Mouse (Mus musculus): ENCODE results near the gene Rmnd1. TPM values are rescaled to one million over a fixed set of nuclear protein-coding genes. Genes with fewer than 3 reads are reported as not detected.

Rmnd1 gene
- polyA plus RNA-seq, 1 experiment, result 77.1 TPM

DNA sequence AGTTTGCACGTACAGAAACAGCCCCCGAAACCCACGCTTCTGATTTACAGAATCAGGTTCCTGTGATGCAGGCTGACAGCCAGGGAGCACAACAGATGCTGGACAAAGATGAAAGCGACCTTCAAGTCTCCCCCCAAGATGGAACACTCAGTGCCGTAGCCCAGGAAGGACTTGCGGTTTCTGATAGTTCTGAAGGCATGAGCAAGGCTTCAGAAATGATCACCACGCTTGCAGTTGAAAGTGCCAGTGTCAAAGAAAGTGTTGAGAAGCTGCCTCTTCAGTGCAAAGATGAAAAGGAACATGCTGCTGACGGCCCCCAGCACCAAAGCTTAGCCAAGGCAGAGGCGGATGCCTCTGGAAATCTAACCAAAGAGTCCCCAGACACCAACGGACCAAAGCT, 74.8 kb downstream of the Rmnd1 start:
- no peak overlapping the region for H3K27ac ChIP-seq (ENCODE audit: insufficient read depth, low read length)
- no peak overlapping the region for H3K4me3 ChIP-seq (ENCODE audit: low read depth, low read length)
- TF ChIP-seq CTCF (IDR thresholded peaks at IDR 0.05; ENCODE audit: low read depth, low read length) (no peak), EP300 (IDR thresholded peaks at IDR 0.05; ENCODE audit: insufficient read depth, low read depth, low read length) (no peak)
- H3K9ac ChIP-seq (ENCODE audit: low read depth, poor library complexity, severe bottlenecking), result no peak overlapping the region
- no peaks in the 10 kb centered on the region for H3K27me3 ChIP-seq (ENCODE audit: control insufficient read depth, insufficient read depth, low read length, poor library complexity, severe bottlenecking)
- H3K4me1 ChIP-seq (ENCODE audit: control insufficient read depth, insufficient read depth, low read length), result no peaks in the 10 kb centered on the region
- peaks cover 69% of the 10 kb centered on the region for H3K36me3 ChIP-seq (ENCODE audit: control insufficient read depth, insufficient read depth, low read length, poor library complexity, severe bottlenecking)
- H3K9me3 ChIP-seq (replicated peaks; ENCODE audit: control insufficient read depth, insufficient read depth, low read length, poor library complexity, severe bottlenecking), result peaks cover 2% of the 10 kb centered on the region

DNA sequence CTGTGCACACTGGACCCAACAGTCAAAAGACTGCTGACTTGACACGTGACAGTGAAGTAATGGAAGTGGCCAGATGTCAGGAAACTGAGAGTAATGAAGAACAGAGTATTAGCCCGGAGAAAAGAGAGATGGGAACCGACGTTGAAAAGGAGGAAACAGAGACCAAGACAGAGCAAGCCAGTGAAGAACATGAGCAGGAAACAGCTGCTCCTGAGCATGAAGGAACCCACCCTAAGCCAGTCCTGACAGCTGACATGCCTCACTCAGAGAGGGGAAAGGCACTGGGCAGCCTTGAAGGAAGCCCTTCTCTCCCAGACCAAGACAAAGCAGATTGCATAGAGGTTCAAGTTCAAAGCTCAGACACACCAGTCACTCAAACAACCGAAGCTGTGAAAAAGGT, 75.5 kb downstream of the Rmnd1 start:
- Histone ChIP-seq H3K27me3 (ENCODE audit: control insufficient read depth, insufficient read depth, low read length, poor library complexity, severe bottlenecking) (no peaks in the 10 kb centered on the region), H3K9me3 (replicated peaks; ENCODE audit: control insufficient read depth, insufficient read depth, low read length, poor library complexity, severe bottlenecking) (no peaks in the 10 kb centered on the region; the same call in 1 of the 2 replicates), H3K4me1 (ENCODE audit: control insufficient read depth, insufficient read depth, low read length) (no peaks in the 10 kb centered on the region), H3K9ac (ENCODE audit: low read depth, poor library complexity, severe bottlenecking) (no peak overlapping the region), H3K4me3 (ENCODE audit: low read depth, low read length) (no peak overlapping the region), H3K36me3 (ENCODE audit: control insufficient read depth, insufficient read depth, low read length, poor library complexity, severe bottlenecking) (peaks cover 72% of the 10 kb centered on the region), H3K27ac (ENCODE audit: insufficient read depth, low read length) (no peak overlapping the region)
- TF ChIP-seq EP300 (IDR thresholded peaks at IDR 0.05; ENCODE audit: insufficient read depth, low read depth, low read length), result no peak
- no peak for TF ChIP-seq CTCF (IDR thresholded peaks at IDR 0.05; ENCODE audit: low read depth, low read length)
- no peak for TF ChIP-seq POLR2A (IDR thresholded peaks at IDR 0.05; ENCODE audit: insufficient read depth, low read length)

DNA sequence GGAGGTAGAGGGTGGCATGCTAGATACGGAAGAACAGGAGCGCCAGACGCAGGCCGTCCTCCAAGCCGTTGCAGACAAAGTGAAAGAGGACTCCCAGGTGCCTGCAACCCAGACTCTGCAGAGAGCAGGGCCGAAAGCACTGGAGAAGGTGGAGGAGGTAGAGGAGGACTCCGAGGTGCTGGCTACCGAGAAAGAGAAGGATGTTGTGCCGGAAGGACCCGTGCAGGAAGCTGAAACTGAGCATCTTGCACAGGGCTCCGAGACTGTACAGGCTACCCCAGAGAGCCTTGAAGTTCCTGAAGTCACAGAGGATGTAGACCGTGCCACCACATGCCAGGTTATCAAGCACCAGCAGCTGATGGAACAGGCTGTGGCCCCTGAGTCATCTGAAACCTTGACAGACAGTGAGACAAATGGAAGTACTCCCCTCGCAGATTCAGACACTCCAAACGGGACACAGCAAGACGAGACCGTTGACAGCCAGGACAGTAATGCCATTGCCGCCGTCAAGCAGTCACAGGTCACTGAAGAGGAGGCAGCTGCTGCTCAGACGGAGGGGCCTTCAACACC, 76.2 kb downstream of the Rmnd1 start:
- TF ChIP-seq EP300 (IDR thresholded peaks at IDR 0.05; ENCODE audit: insufficient read depth, low read depth, low read length), result no peak
- TF ChIP-seq POLR2A (IDR thresholded peaks at IDR 0.05; ENCODE audit: insufficient read depth, low read length), result no peak
- no peak for TF ChIP-seq CTCF (IDR thresholded peaks at IDR 0.05; ENCODE audit: low read depth, low read length)
- peaks cover 72% of the 10 kb centered on the region for H3K36me3 ChIP-seq (ENCODE audit: control insufficient read depth, insufficient read depth, low read length, poor library complexity, severe bottlenecking)

DNA sequence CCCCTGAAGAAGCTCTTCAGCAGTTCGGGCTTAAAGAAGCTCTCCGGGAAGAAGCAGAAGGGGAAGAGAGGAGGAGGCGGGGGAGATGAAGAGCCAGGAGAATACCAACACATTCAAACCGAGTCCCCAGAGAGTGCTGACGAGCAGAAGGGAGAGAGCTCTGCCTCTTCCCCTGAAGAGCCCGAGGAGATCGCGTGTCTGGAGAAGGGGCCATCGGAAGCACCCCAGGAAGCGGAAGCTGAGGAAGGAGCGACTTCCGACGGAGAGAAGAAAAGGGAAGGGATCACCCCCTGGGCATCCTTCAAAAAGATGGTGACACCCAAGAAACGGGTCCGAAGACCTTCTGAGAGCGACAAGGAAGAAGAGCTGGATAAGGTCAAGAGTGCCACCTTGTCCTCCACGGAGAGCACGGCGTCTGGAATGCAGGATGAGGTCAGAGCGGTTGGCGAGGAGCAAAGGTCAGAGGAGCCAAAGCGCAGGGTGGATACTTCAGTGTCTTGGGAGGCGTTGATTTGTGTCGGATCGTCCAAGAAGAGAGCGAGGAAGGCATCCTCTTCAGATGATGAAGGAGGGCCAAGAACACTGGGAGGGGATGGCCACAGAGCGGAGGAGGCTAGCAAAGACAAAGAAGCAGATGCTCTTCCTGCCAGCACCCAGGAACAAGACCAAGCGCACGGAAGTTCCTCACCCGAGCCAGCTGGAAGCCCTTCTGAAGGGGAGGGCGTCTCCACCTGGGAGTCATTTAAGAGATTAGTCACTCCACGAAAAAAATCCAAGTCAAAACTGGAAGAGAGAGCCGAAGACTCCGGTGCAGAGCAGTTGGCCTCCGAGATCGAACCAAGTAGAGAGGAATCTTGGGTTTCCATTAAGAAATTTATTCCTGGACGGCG, 77.6 kb downstream of the Rmnd1 start:
- Histone ChIP-seq H3K4me3 (ENCODE audit: low read depth, low read length) (no peak overlapping the region), H3K27me3 (ENCODE audit: control insufficient read depth, insufficient read depth, low read length, poor library complexity, severe bottlenecking) (no peaks in the 10 kb centered on the region), H3K4me1 (ENCODE audit: control insufficient read depth, insufficient read depth, low read length) (no peaks in the 10 kb centered on the region), H3K9me3 (replicated peaks; ENCODE audit: control insufficient read depth, insufficient read depth, low read length, poor library complexity, severe bottlenecking) (no peaks in the 10 kb centered on the region), H3K36me3 (ENCODE audit: control insufficient read depth, insufficient read depth, low read length, poor library complexity, severe bottlenecking) (peaks cover 69% of the 10 kb centered on the region), H3K27ac (ENCODE audit: insufficient read depth, low read length) (no peak overlapping the region), H3K9ac (ENCODE audit: low read depth, poor library complexity, severe bottlenecking) (no peak overlapping the region)
- TF ChIP-seq POLR2A (IDR thresholded peaks at IDR 0.05; ENCODE audit: insufficient read depth, low read length) (no peak), CTCF (IDR thresholded peaks at IDR 0.05; ENCODE audit: low read depth, low read length) (no peak), EP300 (IDR thresholded peaks at IDR 0.05; ENCODE audit: insufficient read depth, low read depth, low read length) (no peak)

More for the DNA sequence above, 76.2 kb downstream of the Rmnd1 start:
- no peaks in the 10 kb centered on the region for H3K27me3 ChIP-seq (ENCODE audit: control insufficient read depth, insufficient read depth, low read length, poor library complexity, severe bottlenecking)
- H3K9ac ChIP-seq (ENCODE audit: low read depth, poor library complexity, severe bottlenecking), result no peak overlapping the region
- no peak overlapping the region for H3K4me3 ChIP-seq (ENCODE audit: low read depth, low read length)
- no peaks in the 10 kb centered on the region for H3K4me1 ChIP-seq (ENCODE audit: control insufficient read depth, insufficient read depth, low read length)
- H3K27ac ChIP-seq (ENCODE audit: insufficient read depth, low read length), result no peak overlapping the region
- no peaks in the 10 kb centered on the region for H3K9me3 ChIP-seq (replicated peaks; ENCODE audit: control insufficient read depth, insufficient read depth, low read length, poor library complexity, severe bottlenecking)

Other genes with a start within 250 kb of the Rmnd1 start
- gene Akap12, start 166.0 kb downstream of the Rmnd1 start, polyA plus RNA-seq (2011; ENCODE audit: insufficient read depth, insufficient read length, low read depth, missing spikeins), result 381 and 387 TPM in 2 replicates
- gene Zbtb2, start 44.3 kb downstream of the Rmnd1 start, polyA plus RNA-seq (2011; ENCODE audit: insufficient read depth, insufficient read length, low read depth, missing spikeins), result 11.0 and 13.1 TPM in 2 replicates
- 80.4 and 84.0 TPM in 2 replicates for gene Armt1, start 79 bp upstream of the Rmnd1 start, polyA plus RNA-seq (2011; ENCODE audit: insufficient read depth, insufficient read length, low read depth, missing spikeins)
- 4.2 and 6.8 TPM in 2 replicates for gene Ccdc170, start 50.1 kb upstream of the Rmnd1 start, polyA plus RNA-seq (2011; ENCODE audit: insufficient read depth, insufficient read length, low read depth, missing spikeins)
- gene Esr1, start 179.2 kb upstream of the Rmnd1 start, polyA plus RNA-seq (2011; ENCODE audit: insufficient read depth, insufficient read length, low read depth, missing spikeins), result 0.43 TPM in 1 of 2 replicates, not detected in the other

Data from ES-Bruce4 (cell line).